Mouse (Mus musculus): ENCODE data around the gene Cdc42ep5. TPM values are rescaled to one million over a fixed set of nuclear protein-coding genes. Genes with fewer than 3 reads are reported as not detected.

Gene Cdc42ep5
- total RNA-seq, 2 experiments from 2014 or later = 1.4 to 1.6 TPM

- DNase-seq (ENCODE audit: extremely low spot score in 1 of 2, low spot score in 2 of 2) = peak in 1 of 2 experiments; percentile 24
- no peak overlapping the region for H3K27ac ChIP-seq
- no peak for TF ChIP-seq CTCF (IDR thresholded peaks at IDR 0.05)
- peak overlapping the region; percentile 74 for H3K4me3 ChIP-seq
- intact Hi-C loops (cut with DNase I) = loop anchor here (2.0 kb wide), 1 partner anchor 276 kb away; no protein-coding TSS in a partner anchor
Observed at GRCm38 (mm10) chr7:4151241-4151640, 13.4 kb downstream of the Cdc42ep5 start.

GRCm38 (mm10) chr7:4150811-4151221 lies 13.8 kb downstream of the Cdc42ep5 start:
- H3K27ac ChIP-seq = peak overlapping the region; percentile 100; the same call in 1 of the 2 replicates
- DNase-seq (ENCODE audit: extremely low spot score in 1 of 2, low spot score in 2 of 2) = peak; percentile 39 to 45
- intact Hi-C loops (cut with DNase I) = loop anchor here (2.0 kb wide), 1 partner anchor 276 kb away; no protein-coding TSS in a partner anchor
- H3K4me3 ChIP-seq = peak overlapping the region; percentile 74
- no peak for TF ChIP-seq CTCF (IDR thresholded peaks at IDR 0.05)

GRCm38 (mm10) chr7:4150059-4150541 lies 14.6 kb downstream of the Cdc42ep5 start, which contains the start of gene Leng9:
Leng9 (minus strand) TSS chr7:4150374.
- peak; percentile 39 to 43 for DNase-seq (ENCODE audit: extremely low spot score in 1 of 2, low spot score in 2 of 2)
- TF ChIP-seq CTCF (IDR thresholded peaks at IDR 0.05) = no peak
- Histone ChIP-seq H3K27ac (peak within 1 kb of the TSS; percentile 100), H3K4me3 (peak within 1 kb of the TSS; percentile 74)
- intact Hi-C loops (cut with DNase I) = loop anchor here (2.0 kb wide), 1 partner anchor 277 kb away; no protein-coding TSS in a partner anchor

GRCm38 (mm10) chr7:4149209-4150054 lies 15.2 kb downstream of the Cdc42ep5 start:
- intact Hi-C loops (cut with DNase I) = loop anchor here (2.0 to 10.0 kb wide), 5 partner anchors 47 to 457 kb away; partner anchors contain the start of genes Mboat7 and Tsen34
- H3K4me3 ChIP-seq = peak overlapping the region; percentile 74
- peak overlapping the region; percentile 100 for H3K27ac ChIP-seq
- peak; percentile 84 to 89 for DNase-seq (ENCODE audit: extremely low spot score in 1 of 2, low spot score in 2 of 2)
- TF ChIP-seq CTCF (IDR thresholded peaks at IDR 0.05) = no peak

GRCm38 (mm10) chr7:4148341-4149208 lies 16.1 kb downstream of the Cdc42ep5 start:
- intact Hi-C loops (cut with DNase I) = loop anchor here (5.0 to 10.0 kb wide), 4 partner anchors 46 to 456 kb away; partner anchors contain the start of genes Mboat7 and Tsen34
- Histone ChIP-seq H3K4me3 (peak overlapping the region; percentile 74), H3K27ac (peak overlapping the region; percentile 100)
- DNase-seq (ENCODE audit: extremely low spot score in 1 of 2, low spot score in 2 of 2) = peak; percentile 22 to 43
- TF ChIP-seq CTCF (IDR thresholded peaks at IDR 0.05) = no peak

- H3K4me3 ChIP-seq = peak overlapping the region; percentile 74
- TF ChIP-seq CTCF (IDR thresholded peaks at IDR 0.05) = no peak
- H3K27ac ChIP-seq = peak overlapping the region; percentile 100
- intact Hi-C loops (cut with DNase I) = loop anchor here (5.0 to 10.0 kb wide), 4 partner anchors 46 to 456 kb away; partner anchors contain the start of genes Mboat7 and Tsen34
- DNase-seq (ENCODE audit: extremely low spot score in 1 of 2, low spot score in 2 of 2) = no peak
Observed at GRCm38 (mm10) chr7:4147836-4148235, 16.8 kb downstream of the Cdc42ep5 start.

- Histone ChIP-seq H3K4me3 (no peak overlapping the region), H3K27ac (no peak overlapping the region)
- TF ChIP-seq CTCF (IDR thresholded peaks at IDR 0.05) = no peak
- DNase-seq (ENCODE audit: extremely low spot score in 1 of 2, low spot score in 2 of 2) = peak; percentile 18 to 22
- intact Hi-C loops (cut with DNase I) = loop anchor here (5.0 to 10.0 kb wide), 4 partner anchors 45 to 455 kb away; partner anchors contain the start of genes Mboat7 and Tsen34
Observed at GRCm38 (mm10) chr7:4147371-4147770, 17.3 kb downstream of the Cdc42ep5 start.

- intact Hi-C loops (cut with DNase I) = loop anchor here (5.0 to 10.0 kb wide), 4 partner anchors 44 to 454 kb away; partner anchors contain the start of genes Mboat7 and Tsen34
- peak; percentile 18 to 27 for DNase-seq (ENCODE audit: extremely low spot score in 1 of 2, low spot score in 2 of 2)
- Histone ChIP-seq H3K27ac (no peak overlapping the region), H3K4me3 (no peak overlapping the region)
- no peak for TF ChIP-seq CTCF (IDR thresholded peaks at IDR 0.05)
Observed at GRCm38 (mm10) chr7:4146241-4147180, 18.1 kb downstream of the Cdc42ep5 start.

- DNase-seq (ENCODE audit: extremely low spot score in 1 of 2, low spot score in 2 of 2) = peak; percentile 58 to 65
- peak; percentile 83 for TF ChIP-seq CTCF (IDR thresholded peaks at IDR 0.05)
- no peak overlapping the region for H3K4me3 ChIP-seq
- no peak overlapping the region for H3K27ac ChIP-seq
- intact Hi-C loops (cut with DNase I) = loop anchor here (5.0 to 10.0 kb wide), 4 partner anchors 43 to 453 kb away; partner anchors contain the start of genes Mboat7 and Tsen34
Observed at GRCm38 (mm10) chr7:4145552-4146190, 19.0 kb downstream of the Cdc42ep5 start.

All from left cerebral cortex, adult 2 months (tissue).